Mouse (Mus musculus) adrenal gland, adult 18-20 months (tissue): ENCODE results near the gene Pts. TPM values are rescaled to one million over a fixed set of nuclear protein-coding genes. Genes with fewer than 3 reads are reported as not detected.

Experiments
- DNase-seq, 2 experiments: peaks; one replicate each; pipeline ENCODE4 v3.0.0; 2021 to 2022; ENCODE audit warnings: low spot score in 2 of 2
- long read RNA-seq, 2 experiments: library from polyadenylated mRNA; stranded (forward); transcript quantifications; one replicate each; pipeline ENCODE4 v2.0.0; 2021
- total RNA-seq, 2 experiments: library from RNA; stranded (reverse); gene quantifications; 1 replicate in 1 of 2; 2 replicates in 1 of 2; pipeline ENCODE4 v1.2.3; 2021

The Pts gene
- 10 to 100 TPM; 76.0 to 77.4 TPM for total RNA-seq
- long read RNA-seq, experiment 1, full-length matches to known transcripts = 21 of 29 reads
- long read RNA-seq, experiment 1, partial matches to known transcripts = 1 of 29 reads
- long read RNA-seq, experiment 1, other reads (novel, unspliced or antisense) = 7 of 29 reads
- long read RNA-seq, experiment 2, full-length matches to known transcripts = 76 of 91 reads
- long read RNA-seq, experiment 2, partial matches to known transcripts = 2 of 91 reads
- long read RNA-seq, experiment 2, other reads (novel, unspliced or antisense) = 13 of 91 reads

- DNase-seq = peak; percentile 96 to 98
These were observed at the start of gene Pts for GRCm38 (mm10) chr9:50528293-50528892. TSS of gene Pts (minus strand) at chr9:50528724.

- no peak for DNase-seq
These were observed 41.3 kb upstream of the Pts start for GRCm38 (mm10) chr9:50569599-50570525.

GRCm38 (mm10) chr9:50567881-50568280 is 39.4 kb upstream of the Pts start:
- no peak for DNase-seq

GRCm38 (mm10) chr9:50567372-50567771 is 38.8 kb upstream of the Pts start:
- no peak for DNase-seq

- DNase-seq = no peak
These were observed 37.4 kb upstream of the Pts start for GRCm38 (mm10) chr9:50565940-50566339.

GRCm38 (mm10) chr9:50565173-50565572 is 36.6 kb upstream of the Pts start:
- DNase-seq = no peak

GRCm38 (mm10) chr9:50561918-50562360 is 33.4 kb upstream of the Pts start:
- DNase-seq = no peak

GRCm38 (mm10) chr9:50561145-50561917 is 32.8 kb upstream of the Pts start, which contains the start of gene Tex12:
TSS of gene Tex12 (minus strand) at chr9:50561325.
- DNase-seq = no peak

- no peak for DNase-seq
These were observed 26.5 kb upstream of the Pts start, which contains the start of gene Bco2 for GRCm38 (mm10) chr9:50555094-50555446. TSS of gene Bco2 (minus strand) at chr9:50555181.

- DNase-seq = peak; percentile 14 to 31
These were observed 25.9 kb upstream of the Pts start, which contains the start of gene Il18 for GRCm38 (mm10) chr9:50554241-50555093. TSS of gene Il18 (plus strand) at chr9:50554827.

- no peak for DNase-seq
These were observed 25.0 kb upstream of the Pts start for GRCm38 (mm10) chr9:50553547-50553946.

GRCm38 (mm10) chr9:50552206-50552605 is 23.7 kb upstream of the Pts start:
- DNase-seq = no peak

- DNase-seq = no peak
These were observed 20.4 kb upstream of the Pts start for GRCm38 (mm10) chr9:50548936-50549335.

GRCm38 (mm10) chr9:50547859-50548478 is 19.4 kb upstream of the Pts start:
- DNase-seq = no peak

- DNase-seq = no peak
These were observed 13.9 kb upstream of the Pts start for GRCm38 (mm10) chr9:50542401-50542800.

GRCm38 (mm10) chr9:50540170-50540569 is 11.6 kb upstream of the Pts start:
- no peak for DNase-seq

GRCm38 (mm10) chr9:50537295-50537694 is 8.8 kb upstream of the Pts start:
- DNase-seq = no peak

GRCm38 (mm10) chr9:50536603-50537135 is 8.1 kb upstream of the Pts start:
- DNase-seq = no peak

GRCm38 (mm10) chr9:50535930-50536329 is 7.4 kb upstream of the Pts start:
- no peak for DNase-seq
